Mouse (Mus musculus): ENCODE results near the gene Acads. TPM values are rescaled to one million over a fixed set of nuclear protein-coding genes. Genes with fewer than 3 reads are reported as not detected.
A peak's percentile ranks its signal among the peaks of the same experiment; 100 is the strongest.
"Not testable (repeated sequence)": the region's sequence is repeated elsewhere in the genome, so short reads cannot be mapped to it uniquely, and the experiment has no call there.

Gene Acads
- polyA plus RNA-seq (2015; fragmentation: Nextera tagmentation; extraction: Ambion mirVana), result 24.4 and 25.2 TPM in 2 replicates

- peak within 1 kb of the TSS; percentile 74 for H3K4me2 ChIP-seq
- H3K9ac ChIP-seq, result peak within 1 kb of the TSS; percentile 86
- ATAC-seq (ENCODE audit: low FRiP score), result peak; percentile 78
- 0 out of 2 replicates have a peak within 1 kb of the TSS, but pooled peaks have one; percentile 12 for H3K27ac ChIP-seq
- no peaks in the 10 kb centered on the region for H3K9me3 ChIP-seq
- peaks cover 42% of the 10 kb centered on the region for H3K36me3 ChIP-seq
- WGBS, result under 1% methylated on average over 34 of the region's 39 CpGs
- no peaks in the 10 kb centered on the region for H3K27me3 ChIP-seq
- peaks cover 14% of the 10 kb centered on the region for H3K4me1 ChIP-seq (replicated peaks)
- peak within 1 kb of the TSS; percentile 66 for H3K4me3 ChIP-seq
Measured at GRCm38 (mm10) chr5:115118961-115119570, at the start of gene Acads. Acads (minus strand) TSS chr5:115119346.

GRCm38 (mm10) chr5:115167396-115167795 lies 48.2 kb upstream of the Acads start:
- Histone ChIP-seq H3K36me3 (peaks cover 10% of the 10 kb centered on the region; the same call in 1 of the 2 replicates), H3K4me2 (no peak overlapping the region), H3K9me3 (no peaks in the 10 kb centered on the region), H3K9ac (no peak overlapping the region), H3K4me1 (replicated peaks) (peaks cover 12% of the 10 kb centered on the region), H3K27me3 (no peaks in the 10 kb centered on the region), H3K4me3 (no peak overlapping the region), H3K27ac (no peak overlapping the region)
- no peak for ATAC-seq (ENCODE audit: low FRiP score)
- 75% methylated on average over 6 of the region's 6 CpGs for WGBS

GRCm38 (mm10) chr5:115166815-115167194 lies 47.7 kb upstream of the Acads start:
- H3K9me3 ChIP-seq, result no peaks in the 10 kb centered on the region

GRCm38 (mm10) chr5:115165895-115166814 lies 47.0 kb upstream of the Acads start:
- Histone ChIP-seq H3K27ac (peak overlapping the region; percentile 35; the same call in 1 of the 2 replicates), H3K9ac (no peak overlapping the region; the same call in 1 of the 2 replicates), H3K4me3 (no peak overlapping the region), H3K36me3 (0 out of 2 replicates have a peak, but pooled peaks cover 4% of the 10 kb centered on the region), H3K4me2 (no peak overlapping the region), H3K9me3 (no peaks in the 10 kb centered on the region), H3K4me1 (replicated peaks) (peaks cover 16% of the 10 kb centered on the region), H3K27me3 (no peaks in the 10 kb centered on the region)
- no peak for ATAC-seq (ENCODE audit: low FRiP score)
- WGBS, result 54% methylated on average over 11 of the region's 11 CpGs

More at GRCm38 (mm10) chr5:115166815-115167194, 47.7 kb upstream of the Acads start:
- ATAC-seq (ENCODE audit: low FRiP score), result no peak
- Histone ChIP-seq H3K27me3 (no peaks in the 10 kb centered on the region), H3K4me1 (replicated peaks) (peaks cover 12% of the 10 kb centered on the region), H3K27ac (0 out of 2 replicates have a peak overlapping the region, but pooled peaks have one; percentile 35), H3K4me3 (no peak overlapping the region), H3K9ac (no peak overlapping the region; the same call in 1 of the 2 replicates), H3K4me2 (no peak overlapping the region), H3K36me3 (0 out of 2 replicates have a peak, but pooled peaks cover 4% of the 10 kb centered on the region)
- WGBS, result 82% methylated on average over 7 of the region's 7 CpGs

- Histone ChIP-seq H3K4me1 (replicated peaks) (peaks cover 17% of the 10 kb centered on the region), H3K36me3 (0 out of 2 replicates have a peak, but pooled peaks cover 3% of the 10 kb centered on the region), H3K27me3 (no peaks in the 10 kb centered on the region), H3K4me2 (no peak overlapping the region), H3K27ac (no peak overlapping the region), H3K4me3 (no peak overlapping the region), H3K9me3 (no peaks in the 10 kb centered on the region), H3K9ac (no peak overlapping the region)
- no peak for ATAC-seq (ENCODE audit: low FRiP score)
- WGBS, result 68% methylated on average over 9 of the region's 9 CpGs
Measured at GRCm38 (mm10) chr5:115165351-115165750, 46.2 kb upstream of the Acads start.

GRCm38 (mm10) chr5:115164446-115164845 lies 45.3 kb upstream of the Acads start:
- H3K4me1 ChIP-seq (replicated peaks), result peaks cover 19% of the 10 kb centered on the region
- not testable (repeated sequence) for H3K9me3 ChIP-seq; H3K4me2 ChIP-seq; H3K27me3 ChIP-seq; H3K4me3 ChIP-seq; H3K27ac ChIP-seq; ATAC-seq (ENCODE audit: low FRiP score); H3K36me3 ChIP-seq; H3K9ac ChIP-seq
- WGBS, result 84% methylated on average over 4 of the region's 4 CpGs

- Histone ChIP-seq H3K36me3 (no peaks in the 10 kb centered on the region), H3K4me3 (no peak overlapping the region), H3K9ac (no peak overlapping the region), H3K4me1 (replicated peaks) (peaks cover 22% of the 10 kb centered on the region), H3K4me2 (no peak overlapping the region), H3K27ac (no peak overlapping the region), H3K9me3 (no peaks in the 10 kb centered on the region), H3K27me3 (no peaks in the 10 kb centered on the region)
- WGBS, result 44% methylated on average over 8 of the region's 8 CpGs
- ATAC-seq (ENCODE audit: low FRiP score), result no peak
Measured at GRCm38 (mm10) chr5:115163563-115163962, 44.4 kb upstream of the Acads start.

GRCm38 (mm10) chr5:115161940-115162279 lies 42.8 kb upstream of the Acads start:
- not testable (repeated sequence) for H3K9ac ChIP-seq; H3K9me3 ChIP-seq; H3K27me3 ChIP-seq; H3K27ac ChIP-seq; H3K4me2 ChIP-seq; H3K4me3 ChIP-seq; ATAC-seq (ENCODE audit: low FRiP score); H3K36me3 ChIP-seq
- WGBS, result 79% methylated on average over 1 of the region's 1 CpGs
- H3K4me1 ChIP-seq (replicated peaks), result peaks cover 27% of the 10 kb centered on the region

- 54% methylated on average over 13 of the region's 13 CpGs for WGBS
- H3K9ac ChIP-seq, result peak overlapping the region; percentile 60; the same call in 1 of the 2 replicates
- no peak overlapping the region for H3K4me2 ChIP-seq
- H3K27ac ChIP-seq, result no peak overlapping the region
- H3K4me1 ChIP-seq (replicated peaks), result peaks cover 27% of the 10 kb centered on the region
- H3K9me3 ChIP-seq, result no peaks in the 10 kb centered on the region
- ATAC-seq (ENCODE audit: low FRiP score), result no peak
- no peak overlapping the region for H3K4me3 ChIP-seq
- H3K36me3 ChIP-seq, result no peaks in the 10 kb centered on the region
- no peaks in the 10 kb centered on the region for H3K27me3 ChIP-seq
Measured at GRCm38 (mm10) chr5:115161064-115161939, 42.2 kb upstream of the Acads start.

- H3K9ac ChIP-seq, result no peak overlapping the region
- H3K4me3 ChIP-seq, result no peak overlapping the region
- no peaks in the 10 kb centered on the region for H3K36me3 ChIP-seq
- ATAC-seq (ENCODE audit: low FRiP score), result no peak
- WGBS, result 76% methylated on average over 6 of the region's 6 CpGs
- no peak overlapping the region for H3K4me2 ChIP-seq
- no peaks in the 10 kb centered on the region for H3K9me3 ChIP-seq
- no peak overlapping the region for H3K27ac ChIP-seq
- H3K4me1 ChIP-seq (replicated peaks), result peaks cover 32% of the 10 kb centered on the region
- no peaks in the 10 kb centered on the region for H3K27me3 ChIP-seq
Measured at GRCm38 (mm10) chr5:115160655-115161054, 41.5 kb upstream of the Acads start.

GRCm38 (mm10) chr5:115159165-115159564 lies 40.0 kb upstream of the Acads start:
- Histone ChIP-seq H3K36me3 (no peaks in the 10 kb centered on the region), H3K27ac (peak overlapping the region; percentile 98), H3K27me3 (no peaks in the 10 kb centered on the region), H3K9me3 (no peaks in the 10 kb centered on the region), H3K4me1 (replicated peaks) (peaks cover 47% of the 10 kb centered on the region), H3K9ac (peak overlapping the region; percentile 96), H3K4me2 (peak overlapping the region; percentile 94), H3K4me3 (peak overlapping the region; percentile 95)
- ATAC-seq (ENCODE audit: low FRiP score), result no peak
- WGBS, result 35% methylated on average over 12 of the region's 12 CpGs

Measured in hindbrain, embryonic 13.5 days (tissue).